Mouse (Mus musculus): ENCODE data around the gene Gm21985.

DNA sequence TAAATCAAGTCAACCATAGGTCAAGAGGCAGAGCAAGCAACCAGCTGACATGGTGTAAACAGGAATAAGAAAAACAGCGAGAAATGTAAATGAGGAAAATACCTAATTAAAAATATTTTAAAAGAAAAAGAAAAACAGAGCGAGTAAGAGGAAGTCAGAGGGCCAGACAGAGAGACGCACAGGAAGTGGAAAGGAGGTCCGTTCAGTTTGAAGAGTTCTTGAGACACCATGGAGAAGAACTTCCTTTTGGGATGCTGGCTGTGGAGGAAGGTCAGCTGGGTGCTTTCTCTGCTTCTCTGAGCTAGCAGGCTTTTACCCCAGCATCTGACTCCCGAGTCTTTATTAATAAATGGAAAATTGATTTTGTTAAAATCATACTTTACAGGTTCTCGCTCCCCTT is 48.5 kb upstream of the Gm21985 start:
- TF ChIP-seq CTCF (IDR thresholded peaks at IDR 0.05; ENCODE audit: low read depth) (no peak), EP300 (optimal IDR thresholded peaks at IDR 0.05) (no peak)

Data from stomach, postnatal 0 days (tissue).